Mouse (Mus musculus): ENCODE data around the gene Zfp248. TPM values are rescaled to one million over a fixed set of nuclear protein-coding genes. Genes with fewer than 3 reads are reported as not detected.

Gene Zfp248
- total RNA-seq, 2 experiments from 2014 or later, result 3.8 to 4.2 TPM

Small RNA genes lying within 50 kb of the gene (microRNA-seq; reads per million reads assigned to microRNA genes)
- not detected for gene Gm25953

Other genes with a start within 250 kb of the Zfp248 start
- 10 to 100 TPM; 30.7 to 32.9 TPM for gene Bms1, start 36.1 kb downstream of the Zfp248 start, total RNA-seq (2021)
- gene Zfp9, start 23.8 kb upstream of the Zfp248 start, total RNA-seq (2021), result 1 to 10 TPM; 4.1 to 5.7 TPM
- 1 to 10 TPM; 4.2 to 5.1 TPM for gene Ankrd26, start 106.7 kb upstream of the Zfp248 start, total RNA-seq (2021)